Mouse (Mus musculus) liver, adult 2 months (tissue): ENCODE measurements around the gene Nkpd1. TPM values are rescaled to one million over a fixed set of nuclear protein-coding genes. Genes with fewer than 3 reads are reported as not detected.

Experiments
- DNase-seq: peaks from one replicate; pipeline ENCODE4 v3.0.0-alpha.2; 2011; ENCODE audit warnings: low read depth, low spot score; ENCODE audit errors: extremely low read depth
- H3K27ac ChIP-seq: fragments of 200-500 bp; replicated peaks from 2 replicates; pipeline ENCODE4 v1.5.1; 2012; ENCODE audit warnings: low read depth, mild to moderate bottlenecking, control low read depth, inconsistent platforms, low read length; ENCODE audit not compliant: insufficient read depth
- H3K27me3 ChIP-seq: fragments of 200-500 bp; 2 replicates; pipeline ENCODE4 v1.6.1; 2012; ENCODE audit warnings: mild to moderate bottlenecking, moderate library complexity, low read length, inconsistent platforms; ENCODE audit not compliant: control insufficient read depth, insufficient read depth
- H3K36me3 ChIP-seq: fragments of 200-500 bp; 2 replicates; pipeline ENCODE4 v1.6.1; 2012; ENCODE audit warnings: low read length, inconsistent platforms; ENCODE audit not compliant: control insufficient read depth, insufficient read depth
- H3K4me1 ChIP-seq: fragments of 200-500 bp; 2 replicates; pipeline ENCODE4 v1.6.1; 2011; ENCODE audit warnings: low read length; ENCODE audit not compliant: control insufficient read depth, insufficient read depth
- H3K4me3 ChIP-seq: fragments of 200-500 bp; 2 replicates; pipeline ENCODE4 v1.5.1; 2011; ENCODE audit warnings: low read depth, mild to moderate bottlenecking, control low read depth, low read length, moderate library complexity; ENCODE audit not compliant: insufficient read depth
- H3K79me2 ChIP-seq: fragments of 200-500 bp; 2 replicates; pipeline ENCODE4 v1.6.1; 2012; ENCODE audit warnings: inconsistent platforms, mild to moderate bottlenecking, low read length, moderate library complexity; ENCODE audit not compliant: control insufficient read depth, insufficient read depth
- H3K9ac ChIP-seq: fragments of 200-500 bp; 2 replicates; pipeline ENCODE4 v1.6.1; 2012; ENCODE audit warnings: low read depth, mild to moderate bottlenecking, control low read depth, inconsistent platforms, low read length
- CTCF ChIP-seq: fragments of 200-500 bp; IDR thresholded peaks from 2 replicates; pipeline ENCODE4 v1.5.1; 2011; ENCODE audit warnings: low read depth, low read length, control low read depth
- POLR2A ChIP-seq: fragments of 200-500 bp; IDR thresholded peaks from 2 replicates; pipeline ENCODE4 v1.6.1; 2011; ENCODE audit warnings: low read length, control low read depth; ENCODE audit not compliant: insufficient read depth; ENCODE audit errors: extremely low read depth
- WGBS: fragments of 180-500 bp; shearing (Covaris S2); methylation state at CpG from one replicate; pipeline ENCODE4 v1.1.7; 2018; 5-methylcytosine and 5-hydroxymethylcytosine counted together
- polyA plus RNA-seq: library from polyadenylated mRNA; depleted of rRNA; stranded (reverse); fragments of >200 nt; gene quantifications from 2 replicates; pipeline ENCODE4 v1.2.3, GENCODE M21; 2012
- total RNA-seq: library from RNA; depleted of rRNA; stranded (reverse); fragments of >200 nt; gene quantifications from 2 replicates; pipeline ENCODE4 v1.2.3, GENCODE M21; 2014

Gene Nkpd1
- total and polyA plus RNA-seq, 2 experiments, result not detected

GRCm38 (mm10) chr7:19473875-19474443, 43.7 kb upstream of the Nkpd1 start:
- no peak for DNase-seq
- H3K9ac ChIP-seq, result peak overlapping the region; percentile 81
- WGBS, result 4% methylated on average over 89 of the region's 89 CpGs

GRCm38 (mm10) chr7:19477084-19477483, 40.6 kb upstream of the Nkpd1 start:
- no peak overlapping the region for H3K9ac ChIP-seq
- no peaks in the 10 kb centered on the region for H3K79me2 ChIP-seq
- peaks cover 5% of the 10 kb centered on the region; the same call in 1 of the 2 replicates for H3K27me3 ChIP-seq
- peaks cover 5% of the 10 kb centered on the region for H3K4me1 ChIP-seq
- H3K4me3 ChIP-seq, result no peak overlapping the region
- no peaks in the 10 kb centered on the region for H3K36me3 ChIP-seq
- no peak overlapping the region for H3K27ac ChIP-seq
- TF ChIP-seq CTCF, result peak; percentile 19; the same call in 1 of the 2 replicates
- TF ChIP-seq POLR2A, result no peak
- DNase-seq, result no peak
- 55% methylated on average over 2 of the region's 2 CpGs for WGBS

More at GRCm38 (mm10) chr7:19473875-19474443, 43.7 kb upstream of the Nkpd1 start:
- TF ChIP-seq POLR2A (no peak), CTCF (no peak)
- no peaks in the 10 kb centered on the region for H3K36me3 ChIP-seq
- H3K4me3 ChIP-seq, result peak overlapping the region; percentile 60
- peak overlapping the region; percentile 67 for H3K27ac ChIP-seq
- H3K79me2 ChIP-seq, result no peaks in the 10 kb centered on the region
- H3K4me1 ChIP-seq, result peaks cover 5% of the 10 kb centered on the region
- peaks cover 9% of the 10 kb centered on the region; the same call in 1 of the 2 replicates for H3K27me3 ChIP-seq

- no peak for DNase-seq
- Histone ChIP-seq H3K4me1 (peaks cover 3% of the 10 kb centered on the region), H3K9ac (no peak overlapping the region), H3K4me3 (no peak overlapping the region), H3K36me3 (no peaks in the 10 kb centered on the region), H3K79me2 (no peaks in the 10 kb centered on the region), H3K27me3 (peaks cover 5% of the 10 kb centered on the region; the same call in 1 of the 2 replicates), H3K27ac (no peak overlapping the region; the same call in 1 of the 2 replicates)
- TF ChIP-seq POLR2A (no peak), CTCF (no peak)
- WGBS, result 48% methylated on average over 14 of the region's 14 CpGs
Observed at GRCm38 (mm10) chr7:19477624-19478384, 39.8 kb upstream of the Nkpd1 start.

DNA sequence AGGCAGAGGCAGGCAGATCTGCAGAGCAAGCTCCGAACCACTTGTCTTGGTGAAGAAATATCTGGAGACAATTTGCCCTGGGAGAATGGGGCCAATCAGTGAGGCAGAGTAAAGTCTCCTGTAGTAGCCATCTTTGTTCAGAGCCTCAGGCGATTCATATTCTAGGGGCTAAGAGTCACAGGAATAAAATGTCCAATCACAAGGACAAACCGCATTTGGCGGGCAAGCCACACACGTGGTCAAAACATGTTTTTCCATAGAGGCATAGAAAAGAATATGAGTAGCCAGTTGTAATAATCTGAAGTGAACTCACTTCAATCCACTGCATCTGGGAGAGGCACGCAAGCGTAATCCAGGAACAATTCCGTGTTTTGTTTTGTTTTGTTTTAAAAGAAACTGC, 34.4 kb upstream of the Nkpd1 start:
- whole genome bisulfite sequencing, result 89% methylated on average over 8 of the region's 8 CpGs
- H3K27me3 ChIP-seq, result no peaks in the 10 kb centered on the region
- no peak overlapping the region for H3K9ac ChIP-seq
- DNase-seq, result no peak
- no peaks in the 10 kb centered on the region for H3K79me2 ChIP-seq
- TF ChIP-seq POLR2A (no peak), CTCF (no peak)
- H3K4me3 ChIP-seq, result no peak overlapping the region
- no peak overlapping the region for H3K27ac ChIP-seq
- peaks cover 1% of the 10 kb centered on the region; the same call in 1 of the 2 replicates for H3K4me1 ChIP-seq
- no peaks in the 10 kb centered on the region for H3K36me3 ChIP-seq

DNA sequence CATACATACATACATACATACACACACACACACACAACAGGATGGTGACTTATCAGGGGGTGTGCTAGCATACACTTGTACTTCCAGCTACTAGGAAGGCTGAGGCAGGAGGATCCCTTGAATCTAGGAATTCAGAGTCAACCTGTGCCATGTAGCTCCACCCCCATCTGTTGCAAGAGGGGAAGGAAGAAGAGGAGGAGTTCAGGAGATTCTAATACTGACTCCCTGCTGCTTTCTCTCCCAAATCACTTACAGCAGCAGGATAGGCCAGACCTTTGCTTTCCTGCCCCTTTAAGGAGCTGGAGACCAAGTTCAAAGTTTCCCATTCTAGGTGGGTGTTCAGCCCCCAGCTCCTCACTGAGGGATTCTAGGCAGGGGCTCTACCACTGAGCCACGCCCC, 32.1 kb upstream of the Nkpd1 start:
- WGBS, result 100% methylated on average over 1 of the region's 1 CpGs
- TF ChIP-seq CTCF, result no peak
- no peak for TF ChIP-seq POLR2A
- no peak for DNase-seq
- Histone ChIP-seq H3K4me3 (no peak overlapping the region), H3K4me1 (peaks cover 1% of the 10 kb centered on the region; the same call in 1 of the 2 replicates), H3K27me3 (peaks cover 5% of the 10 kb centered on the region), H3K79me2 (no peaks in the 10 kb centered on the region), H3K9ac (no peak overlapping the region), H3K36me3 (no peaks in the 10 kb centered on the region), H3K27ac (no peak overlapping the region)
